Mouse (Mus musculus): ENCODE results near the gene Fto. TPM values are rescaled to one million over a fixed set of nuclear protein-coding genes. Genes with fewer than 3 reads are reported as not detected.

Fto gene
- polyA plus RNA-seq, 1 experiment from 2014 or later, result 151 TPM

- no peak for ATAC-seq
- no peak overlapping the region for H3K4me3 ChIP-seq (ENCODE audit: low read length)
- no peaks in the 10 kb centered on the region for H3K9me3 ChIP-seq (ENCODE audit: control insufficient read depth, low read length)
- no peak overlapping the region for H3K4me2 ChIP-seq (ENCODE audit: low read length)
- H3K27ac ChIP-seq (ENCODE audit: low read depth, low read length), result no peak overlapping the region
- no peaks in the 10 kb centered on the region for H3K27me3 ChIP-seq (replicated peaks; ENCODE audit: control insufficient read depth, insufficient read depth, low read length)
- no peak overlapping the region for H3K9ac ChIP-seq (ENCODE audit: low read depth, low read length)
- WGBS, result 95% methylated on average over 7 of the region's 7 CpGs
- no peaks in the 10 kb centered on the region for H3K36me3 ChIP-seq (ENCODE audit: control insufficient read depth, insufficient read depth, low read length)
- H3K4me1 ChIP-seq (ENCODE audit: control insufficient read depth, insufficient read depth, low read depth, low read length), result peaks cover 23% of the 10 kb centered on the region
These were observed 72.5 kb downstream of the Fto start for GRCm38 (mm10) chr8:91385808-91386207.

GRCm38 (mm10) chr8:91390369-91391020, 77.2 kb downstream of the Fto start:
- H3K9me3 ChIP-seq (ENCODE audit: control insufficient read depth, low read length), result no peaks in the 10 kb centered on the region
- no peak for ATAC-seq

DNA sequence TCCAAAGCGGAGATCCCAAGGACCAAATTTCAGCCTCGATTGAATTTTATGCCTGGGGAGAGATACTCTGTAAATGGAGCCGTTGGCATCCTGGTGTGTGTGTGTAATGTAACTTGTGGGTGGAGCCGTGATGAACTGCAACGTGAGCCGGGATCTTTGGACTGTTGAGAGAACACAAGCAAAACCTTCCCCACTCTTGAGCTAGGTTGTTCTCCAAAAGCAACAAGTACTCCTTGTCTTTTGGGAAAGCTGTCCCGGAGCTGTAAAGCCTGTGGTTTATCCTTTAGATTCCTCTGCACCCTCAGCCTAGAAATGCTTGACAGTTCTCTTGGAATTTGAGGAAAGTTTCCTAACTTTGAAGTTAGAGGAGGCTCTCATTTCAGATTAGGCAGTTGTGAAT, 78.9 kb downstream of the Fto start:
- peaks cover 5% of the 10 kb centered on the region; the same call in 1 of the 2 replicates for H3K4me1 ChIP-seq (ENCODE audit: control insufficient read depth, insufficient read depth, low read depth, low read length)
- no peaks in the 10 kb centered on the region for H3K9me3 ChIP-seq (ENCODE audit: control insufficient read depth, low read length)
- no peak overlapping the region for H3K27ac ChIP-seq (ENCODE audit: low read depth, low read length)
- H3K4me3 ChIP-seq (ENCODE audit: low read length), result no peak overlapping the region
- no peak overlapping the region for H3K4me2 ChIP-seq (ENCODE audit: low read length)
- no peaks in the 10 kb centered on the region for H3K27me3 ChIP-seq (replicated peaks; ENCODE audit: control insufficient read depth, insufficient read depth, low read length)
- H3K9ac ChIP-seq (ENCODE audit: low read depth, low read length), result no peak overlapping the region
- no peak for ATAC-seq
- no peaks in the 10 kb centered on the region for H3K36me3 ChIP-seq (ENCODE audit: control insufficient read depth, insufficient read depth, low read length)
- WGBS, result 71% methylated on average over 7 of the region's 7 CpGs

More at GRCm38 (mm10) chr8:91390369-91391020, 77.2 kb downstream of the Fto start:
- no peak overlapping the region for H3K9ac ChIP-seq (ENCODE audit: low read depth, low read length)
- H3K36me3 ChIP-seq (ENCODE audit: control insufficient read depth, insufficient read depth, low read length), result no peaks in the 10 kb centered on the region
- no peaks in the 10 kb centered on the region for H3K27me3 ChIP-seq (replicated peaks; ENCODE audit: control insufficient read depth, insufficient read depth, low read length)
- WGBS, result 70% methylated on average over 9 of the region's 9 CpGs
- H3K4me2 ChIP-seq (ENCODE audit: low read length), result no peak overlapping the region
- peaks cover 5% of the 10 kb centered on the region; the same call in 1 of the 2 replicates for H3K4me1 ChIP-seq (ENCODE audit: control insufficient read depth, insufficient read depth, low read depth, low read length)
- H3K27ac ChIP-seq (ENCODE audit: low read depth, low read length), result 0 out of 2 replicates have a peak overlapping the region, but pooled peaks have one; percentile 21
- no peak overlapping the region for H3K4me3 ChIP-seq (ENCODE audit: low read length)

- ATAC-seq, result no peak
- H3K27ac ChIP-seq (ENCODE audit: low read depth, low read length), result no peak overlapping the region
- peaks cover 2% of the 10 kb centered on the region; the same call in 1 of the 2 replicates for H3K4me1 ChIP-seq (ENCODE audit: control insufficient read depth, insufficient read depth, low read depth, low read length)
- H3K36me3 ChIP-seq (ENCODE audit: control insufficient read depth, insufficient read depth, low read length), result no peaks in the 10 kb centered on the region
- no peak overlapping the region for H3K9ac ChIP-seq (ENCODE audit: low read depth, low read length)
- no peak overlapping the region for H3K4me3 ChIP-seq (ENCODE audit: low read length)
- 73% methylated on average over 6 of the region's 6 CpGs for WGBS
- no peaks in the 10 kb centered on the region for H3K27me3 ChIP-seq (replicated peaks; ENCODE audit: control insufficient read depth, insufficient read depth, low read length)
- H3K4me2 ChIP-seq (ENCODE audit: low read length), result no peak overlapping the region
- H3K9me3 ChIP-seq (ENCODE audit: control insufficient read depth, low read length), result no peaks in the 10 kb centered on the region
These were observed 82.2 kb downstream of the Fto start for GRCm38 (mm10) chr8:91395340-91396055.

GRCm38 (mm10) chr8:91398053-91398452, 84.7 kb downstream of the Fto start:
- H3K36me3 ChIP-seq (ENCODE audit: control insufficient read depth, insufficient read depth, low read length), result no peaks in the 10 kb centered on the region
- WGBS, result 95% methylated on average over 5 of the region's 5 CpGs
- no peaks in the 10 kb centered on the region for H3K9me3 ChIP-seq (ENCODE audit: control insufficient read depth, low read length)
- no peak overlapping the region for H3K27ac ChIP-seq (ENCODE audit: low read depth, low read length)
- H3K4me1 ChIP-seq (ENCODE audit: control insufficient read depth, insufficient read depth, low read depth, low read length), result no peaks in the 10 kb centered on the region
- no peak for ATAC-seq
- H3K27me3 ChIP-seq (replicated peaks; ENCODE audit: control insufficient read depth, insufficient read depth, low read length), result no peaks in the 10 kb centered on the region
- no peak overlapping the region for H3K4me3 ChIP-seq (ENCODE audit: low read length)
- no peak overlapping the region for H3K9ac ChIP-seq (ENCODE audit: low read depth, low read length)
- no peak overlapping the region for H3K4me2 ChIP-seq (ENCODE audit: low read length)

DNA sequence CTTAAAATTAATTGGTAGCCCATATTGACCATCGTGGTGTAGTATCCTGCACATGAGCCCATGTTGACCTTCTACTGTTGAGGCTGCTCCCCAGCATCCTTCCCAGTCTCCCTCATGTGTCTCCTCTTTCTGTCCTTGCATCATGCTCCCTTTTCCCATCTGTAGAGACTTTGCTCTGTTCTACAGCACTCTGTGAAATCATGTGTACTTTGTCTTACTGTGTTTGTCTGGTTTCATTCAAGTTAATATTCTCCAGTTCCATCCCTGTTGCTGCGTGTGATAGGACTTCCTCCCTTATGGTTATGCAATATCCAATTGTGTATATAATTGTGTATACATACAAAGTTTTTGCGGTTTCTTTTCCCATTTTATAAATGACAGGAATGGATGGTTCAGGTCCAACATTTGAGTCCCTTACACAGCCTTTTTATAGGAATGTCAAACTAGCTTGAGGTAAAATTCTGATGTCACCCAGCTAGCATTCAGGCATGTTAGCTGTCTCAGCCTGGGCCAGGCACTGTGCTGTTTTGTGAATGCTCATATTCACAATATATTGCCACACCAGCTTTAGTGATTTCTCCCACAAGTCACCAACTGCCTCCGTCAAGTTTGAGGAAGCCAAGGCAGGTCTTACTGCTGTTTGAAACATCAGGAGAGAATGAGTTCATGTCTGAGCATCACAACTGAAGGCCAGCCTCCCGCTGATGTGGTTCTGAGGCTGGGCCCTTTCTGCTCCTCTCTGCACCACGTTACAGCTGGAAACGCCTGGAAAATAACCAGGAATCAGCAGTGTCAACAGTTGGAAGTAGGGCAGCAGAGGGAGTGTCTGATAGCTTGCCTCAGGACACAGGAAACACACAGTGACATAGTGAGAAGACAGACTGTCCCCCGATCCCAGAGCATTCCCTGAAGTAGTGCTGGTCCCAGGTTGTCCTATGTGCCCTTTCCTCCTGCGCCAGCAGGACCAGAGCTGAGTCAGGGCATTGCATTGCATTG, 90.0 kb downstream of the Fto start:
- Histone ChIP-seq H3K36me3 (ENCODE audit: control insufficient read depth, insufficient read depth, low read length) (no peaks in the 10 kb centered on the region), H3K27ac (ENCODE audit: low read depth, low read length) (no peak overlapping the region), H3K27me3 (replicated peaks; ENCODE audit: control insufficient read depth, insufficient read depth, low read length) (no peaks in the 10 kb centered on the region), H3K4me1 (ENCODE audit: control insufficient read depth, insufficient read depth, low read depth, low read length) (no peaks in the 10 kb centered on the region), H3K4me3 (ENCODE audit: low read length) (no peak overlapping the region), H3K9me3 (ENCODE audit: control insufficient read depth, low read length) (no peaks in the 10 kb centered on the region), H3K9ac (ENCODE audit: low read depth, low read length) (no peak overlapping the region), H3K4me2 (ENCODE audit: low read length) (no peak overlapping the region)
- WGBS, result 92% methylated on average over 9 of the region's 9 CpGs
- no peak for ATAC-seq

GRCm38 (mm10) chr8:91404311-91404710, 91.0 kb downstream of the Fto start:
- WGBS, result 94% methylated on average over 7 of the region's 7 CpGs
- no peaks in the 10 kb centered on the region for H3K27me3 ChIP-seq (replicated peaks; ENCODE audit: control insufficient read depth, insufficient read depth, low read length)
- no peak for ATAC-seq

GRCm38 (mm10) chr8:91405099-91405498, 91.8 kb downstream of the Fto start:
- WGBS, result 94% methylated on average over 7 of the region's 7 CpGs
- Histone ChIP-seq H3K9me3 (ENCODE audit: control insufficient read depth, low read length) (no peaks in the 10 kb centered on the region), H3K4me1 (ENCODE audit: control insufficient read depth, insufficient read depth, low read depth, low read length) (no peaks in the 10 kb centered on the region), H3K36me3 (ENCODE audit: control insufficient read depth, insufficient read depth, low read length) (no peaks in the 10 kb centered on the region), H3K9ac (ENCODE audit: low read depth, low read length) (no peak overlapping the region), H3K27me3 (replicated peaks; ENCODE audit: control insufficient read depth, insufficient read depth, low read length) (no peaks in the 10 kb centered on the region), H3K4me3 (ENCODE audit: low read length) (no peak overlapping the region), H3K27ac (ENCODE audit: low read depth, low read length) (no peak overlapping the region), H3K4me2 (ENCODE audit: low read length) (no peak overlapping the region)
- ATAC-seq, result no peak

More at GRCm38 (mm10) chr8:91404311-91404710, 91.0 kb downstream of the Fto start:
- no peaks in the 10 kb centered on the region for H3K9me3 ChIP-seq (ENCODE audit: control insufficient read depth, low read length)
- no peak overlapping the region for H3K27ac ChIP-seq (ENCODE audit: low read depth, low read length)
- no peak overlapping the region for H3K4me3 ChIP-seq (ENCODE audit: low read length)
- H3K4me2 ChIP-seq (ENCODE audit: low read length), result no peak overlapping the region
- H3K4me1 ChIP-seq (ENCODE audit: control insufficient read depth, insufficient read depth, low read depth, low read length), result no peaks in the 10 kb centered on the region
- no peaks in the 10 kb centered on the region for H3K36me3 ChIP-seq (ENCODE audit: control insufficient read depth, insufficient read depth, low read length)
- no peak overlapping the region for H3K9ac ChIP-seq (ENCODE audit: low read depth, low read length)

Measured in hindbrain, embryonic 16.5 days (tissue).